Mouse (Mus musculus): ENCODE results near the gene Cdc37. TPM values are rescaled to one million over a fixed set of nuclear protein-coding genes. Genes with fewer than 3 reads are reported as not detected.

The Cdc37 gene
- polyA plus RNA-seq, 1 experiment from 2014 or later, result 301 TPM

- no peaks in the 10 kb centered on the region for H3K27me3 ChIP-seq (ENCODE audit: control insufficient read depth, insufficient read depth, low read depth, low read length)
- no peaks in the 10 kb centered on the region for H3K9me3 ChIP-seq (ENCODE audit: control insufficient read depth, low read length)
- no peak overlapping the region for H3K27ac ChIP-seq (ENCODE audit: low read length)
- H3K9ac ChIP-seq (ENCODE audit: low read length), result peak overlapping the region; percentile 49; the same call in 1 of the 2 replicates
- peak overlapping the region; percentile 10; the same call in 1 of the 2 replicates for H3K4me3 ChIP-seq (ENCODE audit: low read length)
- H3K4me2 ChIP-seq (ENCODE audit: low read depth, low read length), result peak overlapping the region; percentile 30; the same call in 1 of the 2 replicates
- ATAC-seq (ENCODE audit: low read depth), result peak; percentile 27; the same call in 1 of the 2 replicates
- peaks cover 21% of the 10 kb centered on the region for H3K36me3 ChIP-seq (ENCODE audit: control insufficient read depth, insufficient read depth, low read length)
- 33% methylated on average over 10 of the region's 10 CpGs for WGBS
- H3K4me1 ChIP-seq (replicated peaks; ENCODE audit: control insufficient read depth, insufficient read depth, low read length), result peaks cover 31% of the 10 kb centered on the region
Observed at GRCm38 (mm10) chr9:21146722-21147121, 3.1 kb downstream of the Cdc37 start.

- Histone ChIP-seq H3K27ac (ENCODE audit: low read length) (no peak overlapping the region), H3K4me3 (ENCODE audit: low read length) (no peak overlapping the region), H3K4me1 (replicated peaks; ENCODE audit: control insufficient read depth, insufficient read depth, low read length) (peaks cover 31% of the 10 kb centered on the region), H3K9ac (ENCODE audit: low read length) (no peak overlapping the region), H3K36me3 (ENCODE audit: control insufficient read depth, insufficient read depth, low read length) (peaks cover 32% of the 10 kb centered on the region), H3K27me3 (ENCODE audit: control insufficient read depth, insufficient read depth, low read depth, low read length) (no peaks in the 10 kb centered on the region), H3K4me2 (ENCODE audit: low read depth, low read length) (no peak overlapping the region), H3K9me3 (ENCODE audit: control insufficient read depth, low read length) (no peaks in the 10 kb centered on the region)
- no peak for ATAC-seq (ENCODE audit: low read depth)
- WGBS, result 72% methylated on average over 4 of the region's 4 CpGs
Observed at GRCm38 (mm10) chr9:21145431-21145830, 4.4 kb downstream of the Cdc37 start.

GRCm38 (mm10) chr9:21144361-21144760 lies 5.4 kb downstream of the Cdc37 start:
- H3K4me3 ChIP-seq (ENCODE audit: low read length), result no peak overlapping the region
- no peak overlapping the region for H3K9ac ChIP-seq (ENCODE audit: low read length)
- 97% methylated on average over 3 of the region's 3 CpGs for WGBS
- H3K4me2 ChIP-seq (ENCODE audit: low read depth, low read length), result no peak overlapping the region
- H3K36me3 ChIP-seq (ENCODE audit: control insufficient read depth, insufficient read depth, low read length), result peaks cover 41% of the 10 kb centered on the region
- H3K27ac ChIP-seq (ENCODE audit: low read length), result no peak overlapping the region
- H3K9me3 ChIP-seq (ENCODE audit: control insufficient read depth, low read length), result no peaks in the 10 kb centered on the region
- no peak for ATAC-seq (ENCODE audit: low read depth)
- H3K27me3 ChIP-seq (ENCODE audit: control insufficient read depth, insufficient read depth, low read depth, low read length), result no peaks in the 10 kb centered on the region
- peaks cover 31% of the 10 kb centered on the region for H3K4me1 ChIP-seq (replicated peaks; ENCODE audit: control insufficient read depth, insufficient read depth, low read length)

GRCm38 (mm10) chr9:21141922-21142321 lies 7.9 kb downstream of the Cdc37 start:
- H3K4me2 ChIP-seq (ENCODE audit: low read depth, low read length), result no peak overlapping the region
- H3K27ac ChIP-seq (ENCODE audit: low read length), result no peak overlapping the region
- no peaks in the 10 kb centered on the region for H3K9me3 ChIP-seq (ENCODE audit: control insufficient read depth, low read length)
- no peaks in the 10 kb centered on the region for H3K27me3 ChIP-seq (ENCODE audit: control insufficient read depth, insufficient read depth, low read depth, low read length)
- 90% methylated on average over 14 of the region's 14 CpGs for WGBS
- peaks cover 8% of the 10 kb centered on the region for H3K4me1 ChIP-seq (replicated peaks; ENCODE audit: control insufficient read depth, insufficient read depth, low read length)
- no peak overlapping the region for H3K9ac ChIP-seq (ENCODE audit: low read length)
- H3K4me3 ChIP-seq (ENCODE audit: low read length), result no peak overlapping the region
- peaks cover 48% of the 10 kb centered on the region for H3K36me3 ChIP-seq (ENCODE audit: control insufficient read depth, insufficient read depth, low read length)
- no peak for ATAC-seq (ENCODE audit: low read depth)

GRCm38 (mm10) chr9:21138386-21138785 lies 11.4 kb downstream of the Cdc37 start:
- H3K9me3 ChIP-seq (ENCODE audit: control insufficient read depth, low read length), result no peaks in the 10 kb centered on the region
- H3K9ac ChIP-seq (ENCODE audit: low read length), result no peak overlapping the region
- WGBS, result 76% methylated on average over 4 of the region's 4 CpGs
- ATAC-seq (ENCODE audit: low read depth), result no peak
- peaks cover 40% of the 10 kb centered on the region for H3K36me3 ChIP-seq (ENCODE audit: control insufficient read depth, insufficient read depth, low read length)
- no peak overlapping the region for H3K4me2 ChIP-seq (ENCODE audit: low read depth, low read length)
- H3K27me3 ChIP-seq (ENCODE audit: control insufficient read depth, insufficient read depth, low read depth, low read length), result no peaks in the 10 kb centered on the region
- peaks cover 16% of the 10 kb centered on the region for H3K4me1 ChIP-seq (replicated peaks; ENCODE audit: control insufficient read depth, insufficient read depth, low read length)
- no peak overlapping the region for H3K27ac ChIP-seq (ENCODE audit: low read length)
- no peak overlapping the region for H3K4me3 ChIP-seq (ENCODE audit: low read length)

GRCm38 (mm10) chr9:21137229-21137628 lies 12.6 kb downstream of the Cdc37 start:
- peak; percentile 30; the same call in 1 of the 2 replicates for ATAC-seq (ENCODE audit: low read depth)

GRCm38 (mm10) chr9:21136401-21136800 lies 13.4 kb downstream of the Cdc37 start:
- H3K4me3 ChIP-seq (ENCODE audit: low read length), result no peak overlapping the region
- H3K27ac ChIP-seq (ENCODE audit: low read length), result no peak overlapping the region
- no peaks in the 10 kb centered on the region for H3K9me3 ChIP-seq (ENCODE audit: control insufficient read depth, low read length)
- H3K4me2 ChIP-seq (ENCODE audit: low read depth, low read length), result no peak overlapping the region
- H3K9ac ChIP-seq (ENCODE audit: low read length), result no peak overlapping the region
- peaks cover 24% of the 10 kb centered on the region for H3K36me3 ChIP-seq (ENCODE audit: control insufficient read depth, insufficient read depth, low read length)
- peaks cover 16% of the 10 kb centered on the region for H3K4me1 ChIP-seq (replicated peaks; ENCODE audit: control insufficient read depth, insufficient read depth, low read length)
- H3K27me3 ChIP-seq (ENCODE audit: control insufficient read depth, insufficient read depth, low read depth, low read length), result no peaks in the 10 kb centered on the region
- no peak for ATAC-seq (ENCODE audit: low read depth)
- 71% methylated on average over 6 of the region's 6 CpGs for WGBS

More at GRCm38 (mm10) chr9:21137229-21137628, 12.6 kb downstream of the Cdc37 start:
- Histone ChIP-seq H3K4me3 (ENCODE audit: low read length) (no peak overlapping the region), H3K9ac (ENCODE audit: low read length) (no peak overlapping the region), H3K27ac (ENCODE audit: low read length) (no peak overlapping the region), H3K9me3 (ENCODE audit: control insufficient read depth, low read length) (no peaks in the 10 kb centered on the region), H3K4me2 (ENCODE audit: low read depth, low read length) (no peak overlapping the region), H3K4me1 (replicated peaks; ENCODE audit: control insufficient read depth, insufficient read depth, low read length) (peaks cover 16% of the 10 kb centered on the region), H3K27me3 (ENCODE audit: control insufficient read depth, insufficient read depth, low read depth, low read length) (no peaks in the 10 kb centered on the region), H3K36me3 (ENCODE audit: control insufficient read depth, insufficient read depth, low read length) (peaks cover 32% of the 10 kb centered on the region)
- 45% methylated on average over 3 of the region's 3 CpGs for WGBS

- H3K27ac ChIP-seq (ENCODE audit: low read length), result no peak overlapping the region
- WGBS, result 56% methylated on average over 1 of the region's 1 CpGs
- H3K36me3 ChIP-seq (ENCODE audit: control insufficient read depth, insufficient read depth, low read length), result peaks cover 21% of the 10 kb centered on the region
- ATAC-seq (ENCODE audit: low read depth), result no peak
- no peaks in the 10 kb centered on the region for H3K27me3 ChIP-seq (ENCODE audit: control insufficient read depth, insufficient read depth, low read depth, low read length)
- H3K4me3 ChIP-seq (ENCODE audit: low read length), result no peak overlapping the region
- peaks cover 16% of the 10 kb centered on the region for H3K4me1 ChIP-seq (replicated peaks; ENCODE audit: control insufficient read depth, insufficient read depth, low read length)
- no peak overlapping the region for H3K4me2 ChIP-seq (ENCODE audit: low read depth, low read length)
- H3K9ac ChIP-seq (ENCODE audit: low read length), result 0 out of 2 replicates have a peak overlapping the region, but pooled peaks have one; percentile 9
- no peaks in the 10 kb centered on the region for H3K9me3 ChIP-seq (ENCODE audit: control insufficient read depth, low read length)
Observed at GRCm38 (mm10) chr9:21135941-21136381, 13.8 kb downstream of the Cdc37 start.

GRCm38 (mm10) chr9:21135329-21135890 lies 14.4 kb downstream of the Cdc37 start:
- ATAC-seq (ENCODE audit: low read depth), result no peak
- Histone ChIP-seq H3K9me3 (ENCODE audit: control insufficient read depth, low read length) (no peaks in the 10 kb centered on the region), H3K4me2 (ENCODE audit: low read depth, low read length) (no peak overlapping the region), H3K27me3 (ENCODE audit: control insufficient read depth, insufficient read depth, low read depth, low read length) (no peaks in the 10 kb centered on the region), H3K36me3 (ENCODE audit: control insufficient read depth, insufficient read depth, low read length) (peaks cover 16% of the 10 kb centered on the region), H3K27ac (ENCODE audit: low read length) (peak overlapping the region; percentile 33), H3K9ac (ENCODE audit: low read length) (no peak overlapping the region), H3K4me1 (replicated peaks; ENCODE audit: control insufficient read depth, insufficient read depth, low read length) (peaks cover 19% of the 10 kb centered on the region), H3K4me3 (ENCODE audit: low read length) (no peak overlapping the region)
- WGBS, result 74% methylated on average over 4 of the region's 4 CpGs
